Mouse (Mus musculus): ENCODE data around the gene Lrrc25. TPM values are rescaled to one million over a fixed set of nuclear protein-coding genes. Genes with fewer than 3 reads are reported as not detected.
A peak's percentile ranks its signal among the peaks of the same experiment; 100 is the strongest.

Gene Lrrc25
- total and polyA plus RNA-seq, 2 experiments: 1.4 to 7.0 TPM

DNA sequence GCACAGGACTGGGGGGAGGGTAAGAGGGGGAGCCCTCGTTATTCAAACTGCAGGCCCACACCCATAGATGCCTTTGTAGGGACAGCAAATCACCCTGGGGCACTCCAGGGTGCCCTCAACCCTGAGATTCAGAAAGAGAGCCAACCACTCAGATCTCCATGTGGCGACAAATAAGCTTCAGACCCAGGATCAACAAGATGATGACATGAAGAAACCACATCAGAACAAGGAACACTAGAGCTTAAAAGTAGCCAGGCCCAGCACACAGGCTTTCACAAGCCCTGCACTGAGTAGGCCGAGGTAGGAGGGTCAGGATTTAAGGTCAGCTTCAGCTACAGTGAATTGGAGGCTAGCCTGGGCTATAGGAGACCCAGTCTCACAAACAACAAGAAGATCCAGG is 33.0 kb downstream of the Lrrc25 start:
- DNase-seq (ENCODE audit: extremely low read depth, low read depth, low spot score): no peak
- Histone ChIP-seq H3K4me1 (ENCODE audit: control insufficient read depth, insufficient read depth, low read length) (peaks cover 50% of the 10 kb centered on the region), H3K9ac (ENCODE audit: low read depth, low read length) (peak overlapping the region; percentile 5; the same call in 1 of the 2 replicates), H3K27ac (replicated peaks; ENCODE audit: insufficient read depth, low read depth, low read length) (peak overlapping the region; percentile 92), H3K36me3 (ENCODE audit: control insufficient read depth, insufficient read depth, low read length) (peaks cover 20% of the 10 kb centered on the region), H3K4me3 (ENCODE audit: insufficient read depth, low read depth, low read length) (no peak overlapping the region), H3K79me2 (ENCODE audit: control insufficient read depth, insufficient read depth, low read length) (peaks cover 8% of the 10 kb centered on the region; the same call in 1 of the 2 replicates), H3K27me3 (ENCODE audit: control insufficient read depth, insufficient read depth, low read length) (no peaks in the 10 kb centered on the region)
- TF ChIP-seq POLR2A (IDR thresholded peaks at IDR 0.05; ENCODE audit: extremely low read depth, insufficient read depth, low read length) (no peak), CTCF (IDR thresholded peaks at IDR 0.05; ENCODE audit: low read depth, low read length) (no peak)
- WGBS: 26% methylated on average over 3 of the region's 3 CpGs

DNA sequence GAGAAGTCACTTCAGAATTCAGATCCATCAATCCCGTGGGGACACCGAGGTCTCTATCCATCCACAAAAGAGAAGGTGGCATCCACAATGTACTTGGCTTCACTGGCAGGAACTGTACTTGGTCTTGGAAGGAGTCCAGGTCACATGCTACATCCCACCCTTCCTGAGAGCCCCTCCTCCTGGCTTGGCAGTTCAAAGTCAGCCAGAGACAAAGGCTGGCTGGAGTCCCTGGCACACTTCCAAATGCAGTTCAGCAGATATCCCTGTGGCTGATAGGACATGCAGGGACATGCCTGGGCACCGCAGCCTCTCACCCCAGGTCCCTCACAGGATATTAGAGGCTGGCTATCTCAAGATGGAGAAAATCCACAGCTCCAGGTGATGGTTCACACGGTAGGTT is 33.4 kb downstream of the Lrrc25 start:
- 6% methylated on average over 4 of the region's 4 CpGs for WGBS
- H3K27ac ChIP-seq (replicated peaks; ENCODE audit: insufficient read depth, low read depth, low read length): peak overlapping the region; percentile 92
- peaks cover 50% of the 10 kb centered on the region for H3K4me1 ChIP-seq (ENCODE audit: control insufficient read depth, insufficient read depth, low read length)
- H3K4me3 ChIP-seq (ENCODE audit: insufficient read depth, low read depth, low read length): no peak overlapping the region
- no peaks in the 10 kb centered on the region for H3K27me3 ChIP-seq (ENCODE audit: control insufficient read depth, insufficient read depth, low read length)
- TF ChIP-seq POLR2A (IDR thresholded peaks at IDR 0.05; ENCODE audit: extremely low read depth, insufficient read depth, low read length) (no peak), CTCF (IDR thresholded peaks at IDR 0.05; ENCODE audit: low read depth, low read length) (no peak)
- peaks cover 8% of the 10 kb centered on the region; the same call in 1 of the 2 replicates for H3K79me2 ChIP-seq (ENCODE audit: control insufficient read depth, insufficient read depth, low read length)
- no peak overlapping the region for H3K9ac ChIP-seq (ENCODE audit: low read depth, low read length)
- DNase-seq (ENCODE audit: extremely low read depth, low read depth, low spot score): peak; percentile 94
- peaks cover 20% of the 10 kb centered on the region for H3K36me3 ChIP-seq (ENCODE audit: control insufficient read depth, insufficient read depth, low read length)

GRCm38 (mm10) chr8:70650351-70650750 is 34.4 kb downstream of the Lrrc25 start:
- Histone ChIP-seq H3K4me3 (ENCODE audit: insufficient read depth, low read depth, low read length) (no peak overlapping the region), H3K27ac (replicated peaks; ENCODE audit: insufficient read depth, low read depth, low read length) (peak overlapping the region; percentile 80), H3K36me3 (ENCODE audit: control insufficient read depth, insufficient read depth, low read length) (peaks cover 27% of the 10 kb centered on the region), H3K79me2 (ENCODE audit: control insufficient read depth, insufficient read depth, low read length) (peaks cover 10% of the 10 kb centered on the region; the same call in 1 of the 2 replicates), H3K4me1 (ENCODE audit: control insufficient read depth, insufficient read depth, low read length) (peaks cover 49% of the 10 kb centered on the region), H3K9ac (ENCODE audit: low read depth, low read length) (peak overlapping the region; percentile 10; the same call in 1 of the 2 replicates), H3K27me3 (ENCODE audit: control insufficient read depth, insufficient read depth, low read length) (no peaks in the 10 kb centered on the region)
- no peak for DNase-seq (ENCODE audit: extremely low read depth, low read depth, low spot score)
- no peak for TF ChIP-seq POLR2A (IDR thresholded peaks at IDR 0.05; ENCODE audit: extremely low read depth, insufficient read depth, low read length)
- no peak for TF ChIP-seq CTCF (IDR thresholded peaks at IDR 0.05; ENCODE audit: low read depth, low read length)
- WGBS: 97% methylated on average over 17 of the region's 17 CpGs

GRCm38 (mm10) chr8:70653226-70653625 is 37.3 kb downstream of the Lrrc25 start:
- peaks cover 16% of the 10 kb centered on the region; the same call in 1 of the 2 replicates for H3K79me2 ChIP-seq (ENCODE audit: control insufficient read depth, insufficient read depth, low read length)
- peak overlapping the region; percentile 79 for H3K27ac ChIP-seq (replicated peaks; ENCODE audit: insufficient read depth, low read depth, low read length)
- 8% methylated on average over 2 of the region's 2 CpGs for WGBS
- TF ChIP-seq CTCF (IDR thresholded peaks at IDR 0.05; ENCODE audit: low read depth, low read length): peak; percentile 95
- no peak for TF ChIP-seq POLR2A (IDR thresholded peaks at IDR 0.05; ENCODE audit: extremely low read depth, insufficient read depth, low read length)
- H3K36me3 ChIP-seq (ENCODE audit: control insufficient read depth, insufficient read depth, low read length): peaks cover 37% of the 10 kb centered on the region
- no peaks in the 10 kb centered on the region for H3K27me3 ChIP-seq (ENCODE audit: control insufficient read depth, insufficient read depth, low read length)
- H3K4me3 ChIP-seq (ENCODE audit: insufficient read depth, low read depth, low read length): no peak overlapping the region
- peak overlapping the region; percentile 65 for H3K9ac ChIP-seq (ENCODE audit: low read depth, low read length)
- H3K4me1 ChIP-seq (ENCODE audit: control insufficient read depth, insufficient read depth, low read length): peaks cover 35% of the 10 kb centered on the region
- DNase-seq (ENCODE audit: extremely low read depth, low read depth, low spot score): peak; percentile 87

DNA sequence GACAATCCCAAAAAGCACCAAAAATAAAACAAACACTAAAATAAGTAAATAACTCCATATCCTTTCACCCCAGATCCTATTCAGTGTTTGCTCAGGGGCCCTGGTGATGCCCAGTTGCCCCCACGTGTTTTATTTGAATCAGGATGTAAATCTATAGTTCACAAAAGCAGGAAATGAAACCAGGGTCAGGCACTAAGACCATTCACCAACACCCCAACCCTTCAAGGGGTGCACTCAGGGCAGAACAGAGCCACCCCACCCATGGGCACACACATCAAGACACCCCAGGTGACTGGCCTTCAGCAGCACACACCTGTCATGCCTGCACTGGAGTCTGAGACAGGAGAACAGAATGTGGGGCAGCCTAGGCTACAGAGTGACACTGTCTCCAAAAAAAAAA is 38.2 kb downstream of the Lrrc25 start:
- no peak overlapping the region for H3K4me3 ChIP-seq (ENCODE audit: insufficient read depth, low read depth, low read length)
- H3K27ac ChIP-seq (replicated peaks; ENCODE audit: insufficient read depth, low read depth, low read length): no peak overlapping the region; the same call in 1 of the 2 replicates
- H3K36me3 ChIP-seq (ENCODE audit: control insufficient read depth, insufficient read depth, low read length): peaks cover 37% of the 10 kb centered on the region
- WGBS: 29% methylated on average over 1 of the region's 1 CpGs
- H3K4me1 ChIP-seq (ENCODE audit: control insufficient read depth, insufficient read depth, low read length): peaks cover 28% of the 10 kb centered on the region
- H3K9ac ChIP-seq (ENCODE audit: low read depth, low read length): 0 out of 2 replicates have a peak overlapping the region, but pooled peaks have one; percentile 18
- no peak for TF ChIP-seq POLR2A (IDR thresholded peaks at IDR 0.05; ENCODE audit: extremely low read depth, insufficient read depth, low read length)
- TF ChIP-seq CTCF (IDR thresholded peaks at IDR 0.05; ENCODE audit: low read depth, low read length): no peak
- no peaks in the 10 kb centered on the region for H3K27me3 ChIP-seq (ENCODE audit: control insufficient read depth, insufficient read depth, low read length)
- peaks cover 19% of the 10 kb centered on the region; the same call in 1 of the 2 replicates for H3K79me2 ChIP-seq (ENCODE audit: control insufficient read depth, insufficient read depth, low read length)
- DNase-seq (ENCODE audit: extremely low read depth, low read depth, low spot score): no peak

GRCm38 (mm10) chr8:70655469-70655868 is 39.5 kb downstream of the Lrrc25 start:
- Histone ChIP-seq H3K36me3 (ENCODE audit: control insufficient read depth, insufficient read depth, low read length) (peaks cover 30% of the 10 kb centered on the region), H3K4me3 (ENCODE audit: insufficient read depth, low read depth, low read length) (no peak overlapping the region), H3K4me1 (ENCODE audit: control insufficient read depth, insufficient read depth, low read length) (peaks cover 22% of the 10 kb centered on the region), H3K27ac (replicated peaks; ENCODE audit: insufficient read depth, low read depth, low read length) (no peak overlapping the region), H3K27me3 (ENCODE audit: control insufficient read depth, insufficient read depth, low read length) (no peaks in the 10 kb centered on the region), H3K79me2 (ENCODE audit: control insufficient read depth, insufficient read depth, low read length) (peaks cover 19% of the 10 kb centered on the region; the same call in 1 of the 2 replicates), H3K9ac (ENCODE audit: low read depth, low read length) (no peak overlapping the region)
- TF ChIP-seq CTCF (IDR thresholded peaks at IDR 0.05; ENCODE audit: low read depth, low read length) (no peak), POLR2A (IDR thresholded peaks at IDR 0.05; ENCODE audit: extremely low read depth, insufficient read depth, low read length) (no peak)
- no peak for DNase-seq (ENCODE audit: extremely low read depth, low read depth, low spot score)
- WGBS: 71% methylated on average over 2 of the region's 2 CpGs

All from liver, adult 2 months (tissue).